Mouse (Mus musculus) embryo, embryonic 11.5 days (tissue): ENCODE data around the gene Pex14.
"Not testable (repeated sequence)": the region's sequence is repeated elsewhere in the genome, so short reads cannot be mapped to it uniquely, and the experiment has no call there.

Source experiments
- DNase-seq: peaks from one replicate; pipeline ENCODE4 v3.0.0-alpha.2; 2012; ENCODE audit warnings: low read depth, low spot score

Pex14 gene

GRCm38 (mm10) chr4:149103875-149104561 is 4.3 kb upstream of the Pex14 start, which contains the start of gene Dffa:
Dffa (plus strand) TSS chr4:149104146.
- peak; percentile 85 for DNase-seq

GRCm38 (mm10) chr4:149101456-149101855 is 1.8 kb upstream of the Pex14 start:
- DNase-seq, result no peak

GRCm38 (mm10) chr4:149100449-149100848 is 773 bp upstream of the Pex14 start:
- not testable (repeated sequence) for DNase-seq

GRCm38 (mm10) chr4:149098571-149098970 is 1.1 kb downstream of the Pex14 start:
- DNase-seq, result no peak

GRCm38 (mm10) chr4:149097956-149098355 is 1.7 kb downstream of the Pex14 start:
- no peak for DNase-seq

GRCm38 (mm10) chr4:149091364-149091763 is 8.3 kb downstream of the Pex14 start:
- no peak for DNase-seq

- no peak for DNase-seq
Measured at GRCm38 (mm10) chr4:149085381-149085780, 14.3 kb downstream of the Pex14 start.

- DNase-seq, result no peak
Measured at GRCm38 (mm10) chr4:149081528-149081927, 18.1 kb downstream of the Pex14 start.

GRCm38 (mm10) chr4:149080111-149080510 is 19.6 kb downstream of the Pex14 start:
- no peak for DNase-seq

GRCm38 (mm10) chr4:149079629-149080028 is 20.0 kb downstream of the Pex14 start:
- no peak for DNase-seq

- no peak for DNase-seq
Measured at GRCm38 (mm10) chr4:149078261-149078660, 21.4 kb downstream of the Pex14 start.

GRCm38 (mm10) chr4:149075871-149076575 is 23.7 kb downstream of the Pex14 start:
- DNase-seq, result peak; percentile 64

GRCm38 (mm10) chr4:149075073-149075472 is 24.6 kb downstream of the Pex14 start:
- no peak for DNase-seq

- no peak for DNase-seq
Measured at GRCm38 (mm10) chr4:149066672-149067551, 32.8 kb downstream of the Pex14 start.

GRCm38 (mm10) chr4:149064061-149064854 is 35.4 kb downstream of the Pex14 start:
- no peak for DNase-seq

- no peak for DNase-seq
Measured at GRCm38 (mm10) chr4:149062406-149063318, 37.0 kb downstream of the Pex14 start.

GRCm38 (mm10) chr4:149061432-149061718 is 38.3 kb downstream of the Pex14 start:
- no peak for DNase-seq

- no peak for DNase-seq
Measured at GRCm38 (mm10) chr4:149060621-149061431, 38.9 kb downstream of the Pex14 start.

GRCm38 (mm10) chr4:149059713-149060112 is 40.0 kb downstream of the Pex14 start:
- no peak for DNase-seq

GRCm38 (mm10) chr4:149058298-149058697 is 41.4 kb downstream of the Pex14 start:
- DNase-seq, result no peak
